Mouse (Mus musculus) T-cell, adult 2 months (primary cell): Measurements from ENCODE around the gene Usp37.
"Not testable (repeated sequence)": the region's sequence is repeated elsewhere in the genome, so short reads cannot be mapped to it uniquely, and the experiment has no call there.

Experiments
- DNase-seq: peaks from one replicate; pipeline ENCODE4 v3.0.0; 2022; ENCODE audit warnings: low spot score

Usp37 gene

GRCm38 (mm10) chr1:74544184-74544583, at the start of gene Usp37:
Gene Usp37, minus strand, starts transcription at chr1:74544284.
- DNase-seq: no peak

DNA sequence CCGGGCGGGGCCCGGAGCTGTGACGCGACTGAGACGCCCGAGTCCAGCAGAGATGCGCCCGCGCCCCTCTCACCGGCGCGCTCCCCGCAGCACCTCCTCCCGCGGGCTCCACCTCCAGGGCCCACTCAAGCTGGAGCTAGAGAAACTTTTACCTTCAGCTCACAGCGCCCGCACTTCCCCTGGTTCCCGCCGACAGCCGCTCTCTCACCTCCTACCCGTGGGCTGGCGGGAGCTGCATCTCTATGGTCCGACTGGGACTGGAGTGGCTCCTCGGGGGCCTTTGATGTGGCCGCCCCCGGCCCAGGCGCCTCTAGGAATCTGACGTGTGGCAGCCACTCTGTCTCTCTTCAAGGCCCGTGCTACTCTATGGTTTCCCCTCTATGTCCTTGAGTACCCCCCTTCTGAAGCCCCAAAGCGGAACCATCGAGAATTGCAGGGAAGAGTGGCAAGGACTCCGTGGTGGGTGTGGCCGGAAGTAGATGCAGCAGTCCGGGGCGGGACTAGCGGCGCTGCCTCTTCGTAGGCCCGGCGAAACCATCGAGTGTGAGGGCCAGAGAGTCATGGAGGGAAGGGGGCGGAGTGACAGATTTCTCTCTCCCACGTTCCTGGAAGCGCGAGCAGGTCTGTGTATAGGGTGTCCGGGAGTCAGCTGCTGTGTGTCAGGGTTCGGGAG, 43.8 kb upstream of the Usp37 start, which contains the start of the genes Zfp142 and Bcs1l:
TSS of gene Zfp142 (minus strand) at position 474 of the 673 bp plus-strand sequence.
TSS of gene Bcs1l (plus strand) at position 517 of the 673 bp plus-strand sequence.
- peak; percentile 98 for DNase-seq

- no peak for DNase-seq
Measured at GRCm38 (mm10) chr1:74587233-74587772, 43.2 kb upstream of the Usp37 start.

DNA sequence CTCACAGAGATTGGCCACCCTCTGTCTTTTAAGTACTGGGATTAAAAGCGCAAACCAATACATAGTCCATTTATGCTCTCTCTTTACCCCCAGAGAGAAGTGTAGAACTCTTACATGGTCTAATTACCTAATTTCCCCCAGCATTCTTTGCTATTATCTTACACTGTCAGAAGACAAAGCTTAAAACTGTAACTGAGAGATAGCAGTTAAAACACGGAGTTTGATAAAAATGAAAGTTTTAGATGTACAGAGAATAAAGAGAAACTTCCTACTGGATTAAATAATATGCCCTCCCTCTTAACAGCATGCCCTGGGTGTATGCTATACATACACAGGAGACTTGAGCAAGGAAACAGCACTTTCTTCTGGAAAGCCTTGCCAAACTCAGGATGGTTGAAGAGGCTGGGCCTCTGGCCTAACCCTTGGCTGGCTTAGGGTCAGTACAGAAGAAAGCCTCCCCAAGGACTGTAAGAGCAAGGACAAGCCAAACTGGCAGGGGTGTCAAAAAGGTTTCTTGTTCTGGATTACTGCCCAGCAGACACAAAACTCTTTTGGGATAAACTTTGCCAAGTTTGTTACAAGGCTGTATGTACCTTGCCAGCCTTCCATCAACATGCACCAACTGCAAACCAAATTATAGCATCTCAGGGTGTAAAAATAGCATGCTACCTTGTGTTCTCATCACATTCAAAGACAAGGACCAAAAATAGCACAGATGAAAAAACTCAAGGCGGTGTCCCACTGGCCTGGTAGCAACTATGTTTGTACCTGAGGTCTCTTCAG, 40.7 kb upstream of the Usp37 start:
- DNase-seq: no peak

GRCm38 (mm10) chr1:74582621-74583020, 38.5 kb upstream of the Usp37 start:
- DNase-seq: no peak

- no peak for DNase-seq
Measured at GRCm38 (mm10) chr1:74569739-74570719, 25.9 kb upstream of the Usp37 start.

- DNase-seq: no peak
Measured at GRCm38 (mm10) chr1:74565834-74566233, 21.8 kb upstream of the Usp37 start.

DNA sequence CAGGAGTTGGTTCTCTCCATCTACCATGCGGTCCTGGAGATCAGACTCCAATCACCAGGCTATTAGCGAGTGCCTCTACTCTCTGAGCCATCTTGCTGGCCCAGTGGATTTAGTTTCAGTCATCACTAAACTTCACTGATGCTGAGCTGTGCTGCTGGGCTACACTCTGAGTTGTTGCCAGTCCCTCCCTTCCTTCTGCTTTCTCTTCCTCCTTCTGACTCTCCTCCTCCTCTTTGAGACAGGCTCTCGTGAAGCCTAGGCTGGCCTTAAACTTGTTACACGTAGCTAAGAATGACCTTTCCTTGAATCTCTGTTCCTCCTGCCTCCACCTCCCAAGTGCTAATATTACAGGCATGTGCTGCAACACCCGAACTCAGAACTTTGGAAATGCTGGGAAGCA, 15.0 kb upstream of the Usp37 start:
- DNase-seq: no peak

DNA sequence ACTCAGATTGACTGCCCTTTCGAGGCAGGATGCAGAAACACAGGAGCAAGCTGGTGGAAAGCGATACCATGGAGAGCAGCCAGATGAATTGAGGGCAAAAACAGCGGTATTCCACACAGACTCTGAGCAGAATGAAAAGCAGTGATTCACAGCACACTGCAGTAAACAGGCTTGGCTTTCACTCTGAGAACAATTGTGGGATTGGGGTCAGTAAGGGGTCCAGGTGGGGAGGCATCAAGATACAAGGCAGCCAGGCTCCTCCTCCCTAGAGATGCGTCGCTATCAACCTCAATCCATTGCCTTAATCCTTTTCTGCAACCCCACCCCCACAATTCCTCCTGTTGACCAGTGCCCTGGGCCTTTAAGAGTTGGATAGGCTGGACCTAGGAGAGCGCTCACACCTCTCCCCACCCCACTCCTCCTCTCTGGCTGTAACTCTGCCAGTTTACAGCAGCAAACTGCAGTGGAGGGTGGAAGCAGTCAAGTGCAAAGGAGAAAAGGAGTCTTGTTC, 1.6 kb downstream of the Usp37 start, which contains the start of gene Plcd4:
TSS of gene Plcd4 (plus strand) at position 438 of the 511 bp plus-strand sequence.
- DNase-seq: no peak

DNA sequence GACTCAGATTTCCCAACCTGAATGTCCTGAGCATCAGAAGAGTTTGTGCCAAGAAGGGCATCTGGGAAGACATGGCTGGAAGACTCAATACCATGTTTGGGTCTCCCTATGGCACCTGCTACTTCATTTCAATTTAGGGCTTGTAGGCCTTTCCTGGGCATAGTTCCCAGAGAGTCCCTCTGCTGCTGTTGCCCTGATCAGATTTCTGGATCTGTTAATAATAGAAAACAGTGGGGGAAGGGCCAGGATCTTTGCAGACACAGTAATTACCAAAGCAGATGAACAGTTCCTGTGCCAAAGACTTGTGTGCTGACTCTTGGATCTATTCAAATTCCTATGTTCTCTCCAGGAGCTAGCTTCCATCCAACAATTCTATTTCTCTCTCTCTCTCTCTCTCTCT, 5.4 kb downstream of the Usp37 start:
- DNase-seq: no peak

GRCm38 (mm10) chr1:74528589-74528988, 15.5 kb downstream of the Usp37 start:
- DNase-seq: no peak

DNA sequence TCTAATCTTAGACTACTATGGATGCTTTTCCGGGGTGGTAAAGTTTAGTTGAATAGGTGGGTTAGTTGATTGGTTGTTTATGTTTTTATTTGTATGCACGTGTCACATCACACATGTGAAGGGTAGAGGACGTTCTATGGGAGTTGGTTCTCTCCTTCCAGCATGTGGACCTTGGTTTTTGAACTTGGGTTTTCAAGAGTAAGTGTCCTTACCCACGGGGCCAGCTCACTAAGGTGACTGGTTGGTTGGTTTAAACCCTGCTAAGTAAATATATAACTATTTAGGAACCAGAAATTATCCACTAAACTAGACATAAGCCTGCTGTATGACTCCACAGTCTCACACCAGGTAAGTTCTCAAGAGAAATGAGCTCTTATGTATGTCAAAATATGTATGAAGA, 19.3 kb downstream of the Usp37 start:
- no peak for DNase-seq

DNA sequence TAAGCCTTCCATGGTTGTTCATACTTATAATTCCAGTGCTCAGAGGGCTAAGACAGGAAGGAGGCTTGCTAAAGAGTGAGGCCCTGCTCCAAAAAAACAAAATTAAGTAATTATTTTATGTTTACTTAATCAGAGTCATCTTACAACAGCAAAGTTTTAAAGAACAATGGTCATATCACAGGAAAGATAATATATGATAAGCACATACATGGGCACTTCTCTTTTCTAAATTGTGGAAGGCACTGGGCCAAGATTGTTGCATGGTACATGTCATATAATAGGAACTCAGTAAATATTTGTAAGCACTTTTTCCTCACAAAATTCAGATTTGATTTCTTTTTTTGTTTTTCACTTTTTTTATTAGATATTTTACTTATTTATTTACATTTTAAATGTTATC, 24.2 kb downstream of the Usp37 start:
- DNase-seq: no peak

DNA sequence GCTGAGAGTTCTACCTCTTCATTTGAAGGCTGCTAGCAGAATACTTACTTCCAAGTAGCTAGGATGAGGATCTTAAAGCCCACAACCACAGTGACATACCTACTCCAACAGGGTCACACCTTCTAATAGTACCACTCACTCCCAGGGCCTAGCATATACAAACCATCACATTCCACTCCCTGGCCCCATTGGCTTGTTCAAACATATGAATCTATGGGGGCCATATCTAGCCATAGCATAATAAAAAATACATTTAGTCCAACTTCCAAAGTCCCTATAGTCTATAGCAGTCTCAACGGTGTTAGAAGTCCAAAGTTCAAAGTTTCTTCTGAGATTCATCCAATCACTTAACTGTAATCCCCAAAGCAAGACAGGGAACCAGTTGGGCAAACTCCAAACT, 31.1 kb downstream of the Usp37 start:
- DNase-seq: not testable (repeated sequence)

DNA sequence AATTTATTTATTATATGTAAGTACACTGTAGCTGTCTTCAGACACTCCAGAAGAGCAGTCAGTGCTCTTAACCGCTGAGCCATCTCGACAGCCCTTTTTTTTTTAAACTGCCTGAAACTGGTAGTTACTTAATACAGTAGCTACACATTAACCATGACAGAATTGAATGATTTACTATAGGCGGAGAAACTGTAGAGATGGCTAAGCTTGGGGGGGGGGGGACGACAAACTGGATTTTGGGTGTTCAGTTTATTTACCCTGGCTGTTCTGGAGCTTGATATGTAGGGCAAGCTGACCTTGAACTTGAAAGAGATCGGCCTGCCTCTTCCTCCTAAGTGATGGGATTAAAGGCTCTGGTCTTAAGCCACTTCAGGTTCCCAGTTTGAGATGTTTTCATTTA, 32.8 kb downstream of the Usp37 start:
- no peak for DNase-seq

- no peak for DNase-seq
Measured at GRCm38 (mm10) chr1:74507780-74508179, 36.3 kb downstream of the Usp37 start.

DNA sequence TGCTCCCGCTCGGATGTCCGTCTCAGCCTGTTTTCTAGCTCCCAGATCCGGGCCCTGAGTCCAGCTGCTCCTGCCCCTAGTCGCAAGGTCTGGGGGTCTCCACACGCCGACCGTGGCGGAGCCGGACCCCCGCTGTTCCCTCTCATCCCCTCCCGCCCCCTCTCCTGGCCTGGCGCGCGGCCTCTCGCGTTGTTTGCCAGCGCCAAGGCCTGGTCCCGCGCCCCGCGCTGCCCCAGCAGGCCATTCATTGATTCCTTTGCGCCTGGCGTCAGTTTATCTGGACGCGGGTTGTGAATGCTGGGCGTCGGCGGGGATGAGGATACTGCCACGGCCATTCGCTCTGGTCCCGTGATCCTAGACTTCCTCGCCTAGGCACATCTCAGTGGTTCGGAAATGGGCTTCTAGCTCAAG, 37.6 kb downstream of the Usp37 start:
- no peak for DNase-seq

GRCm38 (mm10) chr1:74505721-74506464, 38.2 kb downstream of the Usp37 start, which contains the start of gene Cnot9:
Gene Cnot9, plus strand, starts transcription at chr1:74506058.
- peak; percentile 100 for DNase-seq

DNA sequence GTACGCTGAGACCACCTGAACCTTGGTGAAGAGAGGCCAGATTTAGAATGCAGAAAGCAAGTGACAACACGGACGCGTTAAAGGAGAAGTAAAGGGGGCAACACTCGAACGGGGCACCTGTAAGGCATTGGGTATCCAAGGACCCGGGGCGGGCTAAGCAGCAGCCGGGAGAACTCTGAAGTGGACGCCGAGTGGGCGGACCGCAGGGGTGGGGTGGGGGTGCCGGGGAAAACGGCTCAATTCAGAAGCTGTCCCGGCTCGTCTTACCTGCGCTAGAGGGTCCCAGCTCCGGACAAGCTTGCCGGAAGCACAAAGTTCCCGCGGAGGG, 38.7 kb downstream of the Usp37 start:
- DNase-seq: no peak

DNA sequence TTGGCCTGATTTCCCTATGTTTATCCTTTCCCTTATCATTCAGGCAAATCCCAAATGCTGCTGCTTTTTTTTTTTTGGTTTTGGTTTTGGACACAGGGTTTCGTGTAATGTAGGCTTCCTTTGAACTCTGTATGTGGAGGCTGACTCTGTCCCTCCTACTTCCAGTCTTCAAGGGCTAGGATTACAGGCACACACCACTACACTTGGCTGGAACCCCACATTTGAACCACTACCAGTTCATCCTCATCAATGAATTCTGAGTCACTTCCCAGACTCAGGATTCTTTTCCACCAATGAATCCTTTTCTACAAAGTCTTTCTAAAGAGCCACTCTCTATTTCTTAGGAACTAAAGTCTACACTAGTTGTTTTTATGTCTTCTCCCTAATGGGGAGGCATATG, 43.0 kb downstream of the Usp37 start:
- DNase-seq: no peak

DNA sequence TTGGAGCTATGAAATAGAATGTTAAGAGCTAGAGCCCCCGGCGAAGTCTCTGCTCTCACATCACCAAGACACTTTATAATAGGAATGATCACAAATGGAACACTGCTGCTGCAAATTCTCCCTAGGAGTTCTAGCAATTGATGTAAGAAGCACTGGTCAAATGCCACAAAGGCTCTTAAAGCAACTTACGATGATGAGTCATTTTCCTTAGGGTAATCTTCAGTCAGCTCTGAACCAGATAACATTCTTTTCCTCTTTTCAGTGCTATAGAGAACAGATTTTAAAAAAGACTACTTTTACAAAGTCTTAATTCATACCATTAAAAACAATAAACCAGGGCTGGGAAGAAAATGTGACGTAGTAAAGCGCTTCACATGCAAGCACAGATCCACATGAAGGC, 58.3 kb downstream of the Usp37 start:
- DNase-seq: no peak
